Mouse (Mus musculus) bone marrow macrophage, adult 2 months (primary cell): ENCODE measurements around the gene Tma7.

ENCODE experiments used
- CTCF ChIP-seq: IDR thresholded peaks from 2 replicates; pipeline ENCODE4 v1.5.1; 2012; ENCODE audit warnings: low read depth, mild to moderate bottlenecking, low read length, moderate library complexity
- POLR2A ChIP-seq: IDR thresholded peaks from 2 replicates; pipeline ENCODE4 v1.6.1; 2012; ENCODE audit warnings: mild to moderate bottlenecking, low read depth, low read length, borderline replicate concordance

DNA sequence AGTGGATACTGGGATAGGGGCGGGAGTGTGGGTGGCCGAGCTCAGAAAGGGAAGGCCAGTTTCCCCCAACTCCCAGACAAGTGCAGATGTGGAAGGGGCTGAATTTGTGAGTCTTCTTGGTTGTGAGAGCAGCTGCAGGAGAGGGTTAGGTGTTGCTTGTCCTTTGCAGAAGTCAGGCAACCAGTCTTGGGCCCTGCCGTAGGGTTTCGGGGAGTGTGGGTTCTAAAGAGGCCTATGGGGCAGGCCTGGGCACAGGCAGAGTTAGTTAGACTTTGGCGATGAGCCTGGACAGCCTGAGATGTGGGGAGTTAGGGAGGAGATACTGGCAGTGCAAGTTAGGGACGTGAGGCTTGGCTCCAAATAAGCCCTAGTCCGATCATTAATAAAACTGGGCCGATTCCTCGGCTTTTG lies 13.9 kb upstream of the Tma7 start:
- TF ChIP-seq POLR2A (no peak), CTCF (no peak)
